Mouse (Mus musculus): ENCODE measurements around the gene Hoxa13. TPM values are rescaled to one million over a fixed set of nuclear protein-coding genes. Genes with fewer than 3 reads are reported as not detected.

Gene Hoxa13
- total and polyA plus RNA-seq, 3 experiments: not detected

- 10% methylated on average over 22 of the region's 22 CpGs for WGBS
- Histone ChIP-seq H3K36me3 (ENCODE audit: control insufficient read depth, insufficient read depth, low read length) (no peaks in the 10 kb centered on the region), H3K4me3 (no peak overlapping the region), H3K27me3 (ENCODE audit: control insufficient read depth, insufficient read depth, low read length) (peaks cover 23% of the 10 kb centered on the region), H3K4me1 (ENCODE audit: control insufficient read depth, insufficient read depth, low read length) (no peaks in the 10 kb centered on the region), H3K27ac (no peak overlapping the region), H3K9ac (ENCODE audit: low read depth, low read length) (no peak overlapping the region), H3K79me2 (replicated peaks; ENCODE audit: control insufficient read depth, insufficient read depth, low read length) (no peaks in the 10 kb centered on the region)
- DNase-seq: peak in 1 of 2 experiments; percentile 24
- intact Hi-C loops (cut with DNase I): no loop called here
- no peak for TF ChIP-seq POLR2A (IDR thresholded peaks at IDR 0.05; ENCODE audit: insufficient read depth, low read depth, low read length)
- TF ChIP-seq CTCF (IDR thresholded peaks at IDR 0.05): no peak
- TF ChIP-seq EP300 (IDR thresholded peaks at IDR 0.05; ENCODE audit: insufficient read depth, low read depth, low read length): no peak
Measured at GRCm38 (mm10) chr6:52273656-52274280, 13.1 kb upstream of the Hoxa13 start.

- intact Hi-C loops (cut with DNase I): no loop called here
- no peaks in the 10 kb centered on the region for H3K36me3 ChIP-seq (ENCODE audit: control insufficient read depth, insufficient read depth, low read length)
- DNase-seq: no peak
- 31% methylated on average over 22 of the region's 22 CpGs for WGBS
- TF ChIP-seq POLR2A (IDR thresholded peaks at IDR 0.05; ENCODE audit: insufficient read depth, low read depth, low read length) (no peak), EP300 (IDR thresholded peaks at IDR 0.05; ENCODE audit: insufficient read depth, low read depth, low read length) (no peak), CTCF (IDR thresholded peaks at IDR 0.05) (no peak)
- no peak overlapping the region for H3K9ac ChIP-seq (ENCODE audit: low read depth, low read length)
- peaks cover 28% of the 10 kb centered on the region for H3K27me3 ChIP-seq (ENCODE audit: control insufficient read depth, insufficient read depth, low read length)
- H3K27ac ChIP-seq: no peak overlapping the region
- H3K79me2 ChIP-seq (replicated peaks; ENCODE audit: control insufficient read depth, insufficient read depth, low read length): no peaks in the 10 kb centered on the region
- no peak overlapping the region for H3K4me3 ChIP-seq
- H3K4me1 ChIP-seq (ENCODE audit: control insufficient read depth, insufficient read depth, low read length): no peaks in the 10 kb centered on the region
Measured at GRCm38 (mm10) chr6:52272766-52273655, 12.3 kb upstream of the Hoxa13 start.

GRCm38 (mm10) chr6:52270494-52271480 lies 10.1 kb upstream of the Hoxa13 start:
- Histone ChIP-seq H3K79me2 (replicated peaks; ENCODE audit: control insufficient read depth, insufficient read depth, low read length) (no peaks in the 10 kb centered on the region), H3K36me3 (ENCODE audit: control insufficient read depth, insufficient read depth, low read length) (no peaks in the 10 kb centered on the region), H3K27ac (no peak overlapping the region), H3K4me3 (no peak overlapping the region), H3K4me1 (ENCODE audit: control insufficient read depth, insufficient read depth, low read length) (no peaks in the 10 kb centered on the region), H3K9ac (ENCODE audit: low read depth, low read length) (no peak overlapping the region), H3K27me3 (ENCODE audit: control insufficient read depth, insufficient read depth, low read length) (peaks cover 37% of the 10 kb centered on the region)
- DNase-seq: peak in 1 of 2 experiments; percentile 59
- TF ChIP-seq CTCF (IDR thresholded peaks at IDR 0.05) (no peak; the same call in none of the 2 replicates), POLR2A (IDR thresholded peaks at IDR 0.05; ENCODE audit: insufficient read depth, low read depth, low read length) (no peak), EP300 (IDR thresholded peaks at IDR 0.05; ENCODE audit: insufficient read depth, low read depth, low read length) (no peak)
- intact Hi-C loops (cut with DNase I): loop anchor here (1.0 to 2.0 kb wide), 2 partner anchors 307 to 568 kb away; no protein-coding TSS in a partner anchor
- 16% methylated on average over 23 of the region's 23 CpGs for WGBS

GRCm38 (mm10) chr6:52268756-52269155 lies 8.1 kb upstream of the Hoxa13 start:
- H3K27me3 ChIP-seq (ENCODE audit: control insufficient read depth, insufficient read depth, low read length): peaks cover 41% of the 10 kb centered on the region
- no peaks in the 10 kb centered on the region for H3K36me3 ChIP-seq (ENCODE audit: control insufficient read depth, insufficient read depth, low read length)
- no peak overlapping the region for H3K4me3 ChIP-seq
- WGBS: 10% methylated on average over 3 of the region's 3 CpGs
- no peaks in the 10 kb centered on the region for H3K4me1 ChIP-seq (ENCODE audit: control insufficient read depth, insufficient read depth, low read length)
- no peaks in the 10 kb centered on the region for H3K79me2 ChIP-seq (replicated peaks; ENCODE audit: control insufficient read depth, insufficient read depth, low read length)
- no peak overlapping the region for H3K27ac ChIP-seq
- H3K9ac ChIP-seq (ENCODE audit: low read depth, low read length): no peak overlapping the region
- no peak for DNase-seq
- intact Hi-C loops (cut with DNase I): loop anchor here (5.0 kb wide), 1 partner anchor 44 kb away; the partner anchor contains the start of gene Evx1
- no peak for TF ChIP-seq POLR2A (IDR thresholded peaks at IDR 0.05; ENCODE audit: insufficient read depth, low read depth, low read length)
- TF ChIP-seq EP300 (IDR thresholded peaks at IDR 0.05; ENCODE audit: insufficient read depth, low read depth, low read length): no peak
- TF ChIP-seq CTCF (IDR thresholded peaks at IDR 0.05): no peak

GRCm38 (mm10) chr6:52268341-52268740 lies 7.7 kb upstream of the Hoxa13 start:
- no peaks in the 10 kb centered on the region for H3K4me1 ChIP-seq (ENCODE audit: control insufficient read depth, insufficient read depth, low read length)
- no peak overlapping the region for H3K27ac ChIP-seq
- H3K9ac ChIP-seq (ENCODE audit: low read depth, low read length): no peak overlapping the region
- 19% methylated on average over 7 of the region's 7 CpGs for WGBS
- no peak for DNase-seq
- H3K4me3 ChIP-seq: no peak overlapping the region
- H3K79me2 ChIP-seq (replicated peaks; ENCODE audit: control insufficient read depth, insufficient read depth, low read length): no peaks in the 10 kb centered on the region
- no peak for TF ChIP-seq POLR2A (IDR thresholded peaks at IDR 0.05; ENCODE audit: insufficient read depth, low read depth, low read length)
- TF ChIP-seq CTCF (IDR thresholded peaks at IDR 0.05): no peak
- TF ChIP-seq EP300 (IDR thresholded peaks at IDR 0.05; ENCODE audit: insufficient read depth, low read depth, low read length): no peak
- H3K36me3 ChIP-seq (ENCODE audit: control insufficient read depth, insufficient read depth, low read length): no peaks in the 10 kb centered on the region
- H3K27me3 ChIP-seq (ENCODE audit: control insufficient read depth, insufficient read depth, low read length): peaks cover 37% of the 10 kb centered on the region
- intact Hi-C loops (cut with DNase I): loop anchor here (5.0 kb wide), 1 partner anchor 44 kb away; the partner anchor contains the start of gene Evx1
